Mouse (Mus musculus): ENCODE data around the gene 1700020A23Rik. TPM values are rescaled to one million over a fixed set of nuclear protein-coding genes. Genes with fewer than 3 reads are reported as not detected.

The 1700020A23Rik gene
- polyA plus RNA-seq, 1 experiment from 2014 or later: not detected

- H3K4me2 ChIP-seq: no peak overlapping the region
- no peak overlapping the region for H3K9ac ChIP-seq
- H3K4me1 ChIP-seq: 0 out of 2 replicates have a peak, but pooled peaks cover 4% of the 10 kb centered on the region
- no peaks in the 10 kb centered on the region for H3K9me3 ChIP-seq
- H3K36me3 ChIP-seq (replicated peaks): peaks cover 10% of the 10 kb centered on the region
- no peak overlapping the region for H3K27ac ChIP-seq
- no peak for ATAC-seq (ENCODE audit: low FRiP score)
- H3K4me3 ChIP-seq (replicated peaks): no peak overlapping the region
- 79% methylated on average over 6 of the region's 6 CpGs for WGBS
- peaks cover 5% of the 10 kb centered on the region; the same call in 1 of the 2 replicates for H3K27me3 ChIP-seq
Observed at GRCm38 (mm10) chr2:130414094-130414856, 9.2 kb downstream of the 1700020A23Rik start.

- Histone ChIP-seq H3K9me3 (no peaks in the 10 kb centered on the region), H3K4me1 (peaks cover 31% of the 10 kb centered on the region), H3K27me3 (no peaks in the 10 kb centered on the region), H3K4me2 (no peak overlapping the region), H3K36me3 (replicated peaks) (peaks cover 24% of the 10 kb centered on the region), H3K27ac (no peak overlapping the region), H3K4me3 (replicated peaks) (no peak overlapping the region), H3K9ac (no peak overlapping the region)
- WGBS: 95% methylated on average over 26 of the region's 26 CpGs
- no peak for ATAC-seq (ENCODE audit: low FRiP score)
Observed at GRCm38 (mm10) chr2:130421781-130422620, 16.9 kb downstream of the 1700020A23Rik start.

- Histone ChIP-seq H3K27me3 (no peaks in the 10 kb centered on the region), H3K4me1 (peaks cover 31% of the 10 kb centered on the region), H3K9me3 (no peaks in the 10 kb centered on the region), H3K4me3 (replicated peaks) (peak overlapping the region; percentile 72), H3K4me2 (peak overlapping the region; percentile 84), H3K9ac (peak overlapping the region; percentile 89), H3K36me3 (replicated peaks) (peaks cover 21% of the 10 kb centered on the region), H3K27ac (peak overlapping the region; percentile 90)
- WGBS: 18% methylated on average over 49 of the region's 49 CpGs
- ATAC-seq (ENCODE audit: low FRiP score): peak; percentile 79
Observed at GRCm38 (mm10) chr2:130423397-130424125, 18.5 kb downstream of the 1700020A23Rik start.

GRCm38 (mm10) chr2:130424126-130424853, 19.2 kb downstream of the 1700020A23Rik start, which contains the start of the genes Vps16 and Pced1a:
TSS of gene Vps16 (plus strand) at chr2:130424339.
TSS of gene Pced1a (minus strand) at chr2:130424701.
- ATAC-seq (ENCODE audit: low FRiP score): peak; percentile 96
- WGBS: under 1% methylated on average over 58 of the region's 58 CpGs
- Histone ChIP-seq H3K9ac (peak within 1 kb of the TSS; percentile 89), H3K4me3 (replicated peaks) (peak within 1 kb of the TSS; percentile 72), H3K9me3 (no peaks in the 10 kb centered on the region), H3K27me3 (no peaks in the 10 kb centered on the region), H3K27ac (peak within 1 kb of the TSS; percentile 90), H3K4me1 (peaks cover 31% of the 10 kb centered on the region), H3K36me3 (replicated peaks) (peaks cover 15% of the 10 kb centered on the region; the same call in 1 of the 2 replicates), H3K4me2 (peak within 1 kb of the TSS; percentile 84)

GRCm38 (mm10) chr2:130425112-130425511, 20.1 kb downstream of the 1700020A23Rik start:
- Histone ChIP-seq H3K4me2 (peak overlapping the region; percentile 84), H3K27me3 (no peaks in the 10 kb centered on the region), H3K9me3 (no peaks in the 10 kb centered on the region), H3K36me3 (replicated peaks) (peaks cover 12% of the 10 kb centered on the region; the same call in 1 of the 2 replicates), H3K4me1 (peaks cover 31% of the 10 kb centered on the region), H3K9ac (peak overlapping the region; percentile 89), H3K4me3 (replicated peaks) (peak overlapping the region; percentile 72), H3K27ac (0 out of 2 replicates have a peak overlapping the region, but pooled peaks have one; percentile 90)
- no peak for ATAC-seq (ENCODE audit: low FRiP score)
- WGBS: 48% methylated on average over 5 of the region's 5 CpGs

- Histone ChIP-seq H3K9ac (no peak overlapping the region), H3K9me3 (no peaks in the 10 kb centered on the region), H3K4me1 (peaks cover 11% of the 10 kb centered on the region), H3K4me2 (no peak overlapping the region), H3K27me3 (no peaks in the 10 kb centered on the region), H3K27ac (no peak overlapping the region), H3K4me3 (replicated peaks) (no peak overlapping the region), H3K36me3 (replicated peaks) (peaks cover 8% of the 10 kb centered on the region; the same call in 1 of the 2 replicates)
- 58% methylated on average over 2 of the region's 2 CpGs for WGBS
- ATAC-seq (ENCODE audit: low FRiP score): no peak
Observed at GRCm38 (mm10) chr2:130429851-130430250, 24.8 kb downstream of the 1700020A23Rik start.

- 86% methylated on average over 3 of the region's 3 CpGs for WGBS
Observed at GRCm38 (mm10) chr2:130430484-130430883, 25.4 kb downstream of the 1700020A23Rik start.

GRCm38 (mm10) chr2:130432157-130432556, 27.1 kb downstream of the 1700020A23Rik start:
- H3K4me3 ChIP-seq (replicated peaks): no peak overlapping the region
- no peak for ATAC-seq (ENCODE audit: low FRiP score)
- H3K27ac ChIP-seq: no peak overlapping the region
- H3K27me3 ChIP-seq: no peaks in the 10 kb centered on the region
- no peak overlapping the region for H3K9ac ChIP-seq
- 89% methylated on average over 3 of the region's 3 CpGs for WGBS
- H3K4me2 ChIP-seq: no peak overlapping the region
- H3K36me3 ChIP-seq (replicated peaks): peaks cover 8% of the 10 kb centered on the region; the same call in 1 of the 2 replicates
- no peaks in the 10 kb centered on the region for H3K4me1 ChIP-seq
- no peaks in the 10 kb centered on the region for H3K9me3 ChIP-seq

More at GRCm38 (mm10) chr2:130430484-130430883, 25.4 kb downstream of the 1700020A23Rik start:
- H3K36me3 ChIP-seq (replicated peaks): peaks cover 8% of the 10 kb centered on the region; the same call in 1 of the 2 replicates
- H3K4me3 ChIP-seq (replicated peaks): no peak overlapping the region
- H3K27me3 ChIP-seq: no peaks in the 10 kb centered on the region
- H3K9ac ChIP-seq: no peak overlapping the region
- no peak overlapping the region for H3K27ac ChIP-seq
- H3K4me2 ChIP-seq: no peak overlapping the region
- H3K9me3 ChIP-seq: no peaks in the 10 kb centered on the region
- ATAC-seq (ENCODE audit: low FRiP score): no peak
- peaks cover 5% of the 10 kb centered on the region for H3K4me1 ChIP-seq

GRCm38 (mm10) chr2:130433152-130433551, 28.1 kb downstream of the 1700020A23Rik start:
- no peak overlapping the region for H3K9ac ChIP-seq
- H3K27me3 ChIP-seq: no peaks in the 10 kb centered on the region
- no peak overlapping the region for H3K4me2 ChIP-seq
- no peaks in the 10 kb centered on the region for H3K9me3 ChIP-seq
- no peaks in the 10 kb centered on the region for H3K4me1 ChIP-seq
- H3K4me3 ChIP-seq (replicated peaks): no peak overlapping the region
- ATAC-seq (ENCODE audit: low FRiP score): peak; percentile 63
- H3K27ac ChIP-seq: no peak overlapping the region
- peaks cover 13% of the 10 kb centered on the region for H3K36me3 ChIP-seq (replicated peaks)
- 27% methylated on average over 4 of the region's 4 CpGs for WGBS

GRCm38 (mm10) chr2:130436769-130437168, 31.7 kb downstream of the 1700020A23Rik start:
- Histone ChIP-seq H3K4me3 (replicated peaks) (no peak overlapping the region), H3K4me1 (no peaks in the 10 kb centered on the region), H3K9ac (no peak overlapping the region), H3K27ac (no peak overlapping the region), H3K4me2 (no peak overlapping the region), H3K36me3 (replicated peaks) (peaks cover 48% of the 10 kb centered on the region), H3K9me3 (no peaks in the 10 kb centered on the region), H3K27me3 (no peaks in the 10 kb centered on the region)
- 92% methylated on average over 1 of the region's 1 CpGs for WGBS
- no peak for ATAC-seq (ENCODE audit: low FRiP score)

- Histone ChIP-seq H3K27ac (no peak overlapping the region), H3K27me3 (no peaks in the 10 kb centered on the region), H3K4me1 (no peaks in the 10 kb centered on the region), H3K4me2 (no peak overlapping the region), H3K36me3 (replicated peaks) (peaks cover 63% of the 10 kb centered on the region), H3K9me3 (no peaks in the 10 kb centered on the region), H3K4me3 (replicated peaks) (no peak overlapping the region), H3K9ac (no peak overlapping the region)
- ATAC-seq (ENCODE audit: low FRiP score): no peak
- WGBS: 99% methylated on average over 3 of the region's 3 CpGs
Observed at GRCm38 (mm10) chr2:130438861-130439260, 33.8 kb downstream of the 1700020A23Rik start.

All from forebrain, embryonic 12.5 days (tissue).